Mouse (Mus musculus) yolk sac, embryonic 10.5 days (tissue): Measurements from ENCODE around the gene 2310034G01Rik.

Experiments
- DNase-seq: peaks from one replicate; pipeline ENCODE4 v3.0.0-alpha.2; 2017; ENCODE audit warnings: low spot score

2310034G01Rik gene

GRCm38 (mm10) chr19:46328081-46329030, 21.7 kb downstream of the 2310034G01Rik start, which contains the start of gene Fbxl15:
Gene Fbxl15 (plus strand): TSS chr19:46328184.
- DNase-seq = peak; percentile 94

- no peak for DNase-seq
Observed at GRCm38 (mm10) chr19:46327531-46328064, 22.5 kb downstream of the 2310034G01Rik start.

- DNase-seq = peak; percentile 32
Observed at GRCm38 (mm10) chr19:46326756-46327305, 23.3 kb downstream of the 2310034G01Rik start, which contains the start of gene Psd. Gene Psd (minus strand): TSS chr19:46327156.

- no peak for DNase-seq
Observed at GRCm38 (mm10) chr19:46326019-46326755, 23.9 kb downstream of the 2310034G01Rik start.

- no peak for DNase-seq
Observed at GRCm38 (mm10) chr19:46324918-46325317, 25.2 kb downstream of the 2310034G01Rik start.

- DNase-seq = no peak
Observed at GRCm38 (mm10) chr19:46324366-46324765, 25.7 kb downstream of the 2310034G01Rik start.

GRCm38 (mm10) chr19:46323716-46324115, 26.4 kb downstream of the 2310034G01Rik start:
- no peak for DNase-seq

- no peak for DNase-seq
Observed at GRCm38 (mm10) chr19:46322996-46323572, 27.0 kb downstream of the 2310034G01Rik start.

GRCm38 (mm10) chr19:46322144-46322995, 27.7 kb downstream of the 2310034G01Rik start:
- no peak for DNase-seq

GRCm38 (mm10) chr19:46321101-46321943, 28.8 kb downstream of the 2310034G01Rik start:
- DNase-seq = no peak

- no peak for DNase-seq
Observed at GRCm38 (mm10) chr19:46320076-46320785, 29.9 kb downstream of the 2310034G01Rik start.

- DNase-seq = no peak
Observed at GRCm38 (mm10) chr19:46318586-46319378, 31.3 kb downstream of the 2310034G01Rik start.

GRCm38 (mm10) chr19:46318031-46318471, 32.1 kb downstream of the 2310034G01Rik start:
- no peak for DNase-seq

GRCm38 (mm10) chr19:46317546-46317885, 32.6 kb downstream of the 2310034G01Rik start:
- no peak for DNase-seq

- DNase-seq = no peak
Observed at GRCm38 (mm10) chr19:46316846-46317545, 33.1 kb downstream of the 2310034G01Rik start.

- peak; percentile 47 for DNase-seq
Observed at GRCm38 (mm10) chr19:46315752-46316610, 34.1 kb downstream of the 2310034G01Rik start.
